Mouse (Mus musculus): ENCODE measurements around the gene Ndufa11.

- no peak for TF ChIP-seq CTCF (IDR thresholded peaks at IDR 0.05; ENCODE audit: low read depth)
- peak; percentile 98 for TF ChIP-seq EP300 (IDR thresholded peaks at IDR 0.05; ENCODE audit: low read depth)
These were observed 29.5 kb upstream of the Ndufa11 start for GRCm38 (mm10) chr17:56688045-56688444.
